Mouse (Mus musculus) gastrocnemius, postnatal 4 days (tissue): Measurements from ENCODE around the gene Eef1akmt2. TPM values are rescaled to one million over a fixed set of nuclear protein-coding genes. Genes with fewer than 3 reads are reported as not detected.
A peak's percentile ranks its signal among the peaks of the same experiment; 100 is the strongest.

Experiments used
- DNase-seq, 2 experiments: peaks; one replicate each; pipeline ENCODE4 v3.0.0; 2021 to 2022; ENCODE audit warnings: low spot score in 2 of 2, mixed read lengths in 2 of 2
- total RNA-seq, 2 experiments: library from RNA; stranded (reverse); gene quantifications; 2 replicates each; pipeline ENCODE4 v1.2.3; 2021

Eef1akmt2 gene
- total RNA-seq, 2 experiments from 2014 or later, result 15.7 to 21.1 TPM

- peak; percentile 51 to 62 for DNase-seq
Observed at GRCm38 (mm10) chr7:132812619-132813415, 39.7 kb downstream of the Eef1akmt2 start.

GRCm38 (mm10) chr7:132811716-132812618 is 40.5 kb downstream of the Eef1akmt2 start:
- DNase-seq, result peak in 1 of 2 experiments; percentile 25

GRCm38 (mm10) chr7:132810879-132811278 is 41.6 kb downstream of the Eef1akmt2 start:
- DNase-seq, result peak; percentile 80 to 93

- peak in 1 of 2 experiments; percentile 73 for DNase-seq
Observed at GRCm38 (mm10) chr7:132810368-132810767, 42.1 kb downstream of the Eef1akmt2 start.

- DNase-seq, result no peak
Observed at GRCm38 (mm10) chr7:132809721-132810120, 42.8 kb downstream of the Eef1akmt2 start.

- DNase-seq, result peak in 1 of 2 experiments; percentile 42
Observed at GRCm38 (mm10) chr7:132808841-132809682, 43.4 kb downstream of the Eef1akmt2 start.

GRCm38 (mm10) chr7:132808051-132808796 is 44.2 kb downstream of the Eef1akmt2 start:
- no peak for DNase-seq

GRCm38 (mm10) chr7:132806926-132807857 is 45.3 kb downstream of the Eef1akmt2 start:
- DNase-seq, result no peak

- peak; percentile 24 to 70 for DNase-seq
Observed at GRCm38 (mm10) chr7:132806286-132806685, 46.2 kb downstream of the Eef1akmt2 start.

- no peak for DNase-seq
Observed at GRCm38 (mm10) chr7:132804951-132805350, 47.5 kb downstream of the Eef1akmt2 start.

- no peak for DNase-seq
Observed at GRCm38 (mm10) chr7:132804461-132804860, 48.0 kb downstream of the Eef1akmt2 start.

- no peak for DNase-seq
Observed at GRCm38 (mm10) chr7:132803962-132804361, 48.5 kb downstream of the Eef1akmt2 start.

- no peak for DNase-seq
Observed at GRCm38 (mm10) chr7:132803336-132803735, 49.1 kb downstream of the Eef1akmt2 start.

- DNase-seq, result no peak
Observed at GRCm38 (mm10) chr7:132802691-132803090, 49.8 kb downstream of the Eef1akmt2 start.

GRCm38 (mm10) chr7:132802066-132802465 is 50.4 kb downstream of the Eef1akmt2 start:
- DNase-seq, result no peak

GRCm38 (mm10) chr7:132801509-132801908 is 51.0 kb downstream of the Eef1akmt2 start:
- no peak for DNase-seq

- no peak for DNase-seq
Observed at GRCm38 (mm10) chr7:132800868-132801267, 51.6 kb downstream of the Eef1akmt2 start.

- no peak for DNase-seq
Observed at GRCm38 (mm10) chr7:132799119-132800016, 53.1 kb downstream of the Eef1akmt2 start.
